Mouse (Mus musculus) spleen, adult 2 months (tissue): ENCODE data around the gene Tvp23b. TPM values are rescaled to one million over a fixed set of nuclear protein-coding genes. Genes with fewer than 3 reads are reported as not detected.
A peak's percentile ranks its signal among the peaks of the same experiment; 100 is the strongest.

Source experiments
- DNase-seq, 2 experiments: peaks; one replicate each; pipeline versions ENCODE4 v3.0.0 to v3.0.0-alpha.2; 2012 to 2021; ENCODE audit warnings: low spot score in 2 of 2, low read depth in 1 of 2
- H3K27ac ChIP-seq: fragments of 200-500 bp; 2 replicates; pipeline ENCODE4 v1.5.1; 2012; ENCODE audit warnings: low read length, inconsistent platforms; ENCODE audit not compliant: insufficient read depth
- H3K27me3 ChIP-seq: fragments of 200-500 bp; 2 replicates; pipeline ENCODE4 v1.6.1; 2012; ENCODE audit warnings: mild to moderate bottlenecking, moderate library complexity, low read length, inconsistent platforms; ENCODE audit not compliant: control insufficient read depth, insufficient read depth
- H3K36me3 ChIP-seq: fragments of 200-500 bp; 2 replicates; pipeline ENCODE4 v1.6.1; 2012; ENCODE audit warnings: mild to moderate bottlenecking, low read length, inconsistent platforms; ENCODE audit not compliant: control insufficient read depth, insufficient read depth
- H3K4me1 ChIP-seq: fragments of 200-500 bp; 2 replicates; pipeline ENCODE4 v1.6.1; 2011; ENCODE audit warnings: inconsistent platforms; ENCODE audit not compliant: control insufficient read depth, insufficient read depth, insufficient read length
- H3K4me3 ChIP-seq: fragments of 200-500 bp; 2 replicates; pipeline ENCODE4 v1.5.1; 2011; ENCODE audit warnings: mild to moderate bottlenecking, inconsistent platforms; ENCODE audit not compliant: insufficient read depth, insufficient read length; ENCODE audit errors: extremely low read depth
- CTCF ChIP-seq: fragments of 200-500 bp; IDR thresholded peaks from 2 replicates; pipeline ENCODE4 v1.5.1; 2011; ENCODE audit warnings: mild to moderate bottlenecking, inconsistent platforms; ENCODE audit not compliant: insufficient read depth, insufficient read length, insufficient replicate concordance; ENCODE audit errors: extremely low read depth
- POLR2A ChIP-seq: fragments of 200-500 bp; IDR thresholded peaks from 2 replicates; pipeline ENCODE4 v1.6.1; 2011; ENCODE audit warnings: low read depth, low read length, inconsistent platforms
- WGBS: fragments of 180-500 bp; shearing (Covaris S2); methylation state at CpG from one replicate; pipeline ENCODE4 v1.1.7; 2018; 5-methylcytosine and 5-hydroxymethylcytosine counted together
- polyA plus RNA-seq: library from polyadenylated mRNA; depleted of rRNA; stranded (reverse); fragments of >200 nt; gene quantifications from 2 replicates; pipeline ENCODE4 v1.2.3, GENCODE M21; 2012

Tvp23b gene
- polyA plus RNA-seq, 1 experiment = 6.2 TPM

GRCm38 (mm10) chr11:62885323-62885722 lies 6.1 kb downstream of the Tvp23b start:
- H3K27ac ChIP-seq = no peak overlapping the region

GRCm38 (mm10) chr11:62890796-62891195 lies 11.5 kb downstream of the Tvp23b start:
- no peaks in the 10 kb centered on the region for H3K27me3 ChIP-seq
- peaks cover 32% of the 10 kb centered on the region for H3K36me3 ChIP-seq
- no peak for DNase-seq

More at GRCm38 (mm10) chr11:62885323-62885722, 6.1 kb downstream of the Tvp23b start:
- Histone ChIP-seq H3K4me3 (no peak overlapping the region), H3K36me3 (peaks cover 26% of the 10 kb centered on the region), H3K4me1 (no peaks in the 10 kb centered on the region; the same call in 1 of the 2 replicates), H3K27me3 (no peaks in the 10 kb centered on the region)
- no peak for TF ChIP-seq CTCF
- no peak for TF ChIP-seq POLR2A
- WGBS = 92% methylated on average over 5 of the region's 5 CpGs
- no peak for DNase-seq

GRCm38 (mm10) chr11:62891763-62892162 lies 12.5 kb downstream of the Tvp23b start:
- no peak overlapping the region for H3K4me3 ChIP-seq
- H3K36me3 ChIP-seq = peaks cover 28% of the 10 kb centered on the region
- 88% methylated on average over 11 of the region's 11 CpGs for WGBS
- no peaks in the 10 kb centered on the region for H3K27me3 ChIP-seq
- TF ChIP-seq POLR2A (no peak), CTCF (no peak)
- H3K27ac ChIP-seq = no peak overlapping the region
- DNase-seq = no peak
- H3K4me1 ChIP-seq = no peaks in the 10 kb centered on the region

More at GRCm38 (mm10) chr11:62890796-62891195, 11.5 kb downstream of the Tvp23b start:
- Histone ChIP-seq H3K4me1 (no peaks in the 10 kb centered on the region), H3K27ac (no peak overlapping the region), H3K4me3 (no peak overlapping the region)
- 81% methylated on average over 4 of the region's 4 CpGs for WGBS
- no peak for TF ChIP-seq CTCF
- TF ChIP-seq POLR2A = no peak

- no peaks in the 10 kb centered on the region for H3K27me3 ChIP-seq
- H3K27ac ChIP-seq = no peak overlapping the region
- no peaks in the 10 kb centered on the region for H3K36me3 ChIP-seq
- WGBS = 31% methylated on average over 12 of the region's 12 CpGs
- no peak overlapping the region for H3K4me3 ChIP-seq
- no peaks in the 10 kb centered on the region for H3K4me1 ChIP-seq
- DNase-seq = peak; percentile 34
- TF ChIP-seq CTCF (peak; percentile 18; the same call in 1 of the 2 replicates), POLR2A (no peak)
Measured at GRCm38 (mm10) chr11:62901699-62902323, 22.6 kb downstream of the Tvp23b start.

DNA sequence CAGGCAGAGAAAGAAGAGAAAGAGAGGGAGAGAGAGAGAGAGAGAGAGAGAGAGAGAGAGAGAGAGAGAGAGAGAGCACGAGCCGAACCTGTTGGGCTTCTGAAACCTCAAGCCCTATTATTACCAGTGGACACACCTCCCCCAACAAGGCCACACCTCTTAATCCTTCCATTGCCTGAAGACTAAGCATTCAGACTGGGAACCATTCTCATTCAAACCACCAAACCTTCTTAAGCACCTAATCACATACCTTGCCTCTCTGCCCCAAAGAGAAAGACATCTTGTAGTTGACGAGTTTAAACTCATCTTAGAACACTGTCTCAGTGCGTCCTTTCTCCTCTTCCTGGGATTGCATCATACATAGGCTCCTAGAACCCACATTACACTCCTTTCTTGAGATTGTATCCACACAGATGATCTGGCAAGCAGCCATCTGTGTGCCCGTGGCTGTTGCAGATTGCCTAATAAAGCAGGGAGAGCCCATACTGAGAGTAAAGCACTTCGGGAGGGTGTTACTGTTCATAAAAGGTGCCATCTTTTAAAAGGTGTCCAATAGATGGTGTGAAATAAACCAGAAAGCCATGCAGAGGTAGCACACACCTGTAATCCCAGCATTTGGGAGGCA lies 24.7 kb downstream of the Tvp23b start:
- 67% methylated on average over 6 of the region's 6 CpGs for WGBS
- Histone ChIP-seq H3K4me3 (no peak overlapping the region), H3K27ac (no peak overlapping the region), H3K4me1 (no peaks in the 10 kb centered on the region), H3K36me3 (no peaks in the 10 kb centered on the region), H3K27me3 (no peaks in the 10 kb centered on the region)
- TF ChIP-seq POLR2A (no peak), CTCF (no peak)
- DNase-seq = no peak

DNA sequence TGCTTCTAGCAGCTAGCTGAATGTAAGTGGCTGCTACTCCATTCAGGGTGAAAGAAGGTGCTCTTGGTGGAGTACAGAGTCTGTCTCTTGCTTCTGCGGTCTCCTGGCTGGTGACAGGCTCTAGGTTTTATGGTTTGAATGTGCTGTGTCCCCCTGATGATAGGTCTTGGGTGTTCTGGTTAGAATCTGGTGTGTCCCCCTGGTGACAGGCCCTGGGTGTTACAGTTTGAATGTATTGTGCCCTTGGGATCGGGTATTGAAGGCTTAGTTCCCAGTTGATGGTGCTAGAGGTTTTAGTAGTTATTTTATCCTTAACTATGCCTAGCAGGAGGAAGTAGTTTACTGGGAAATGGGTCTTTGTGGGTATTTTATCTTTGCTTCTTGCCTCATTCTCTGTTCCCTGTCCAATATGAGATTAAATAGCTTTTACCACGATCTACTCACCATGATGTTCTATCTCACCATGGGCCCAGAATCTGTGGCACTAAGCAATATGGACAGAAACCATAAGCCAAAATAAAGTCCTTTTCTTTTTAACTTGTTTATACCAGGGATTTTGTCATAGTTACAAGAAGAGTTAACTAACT lies 30.6 kb downstream of the Tvp23b start:
- Histone ChIP-seq H3K27me3 (no peaks in the 10 kb centered on the region), H3K27ac (no peak overlapping the region), H3K36me3 (no peaks in the 10 kb centered on the region), H3K4me1 (no peaks in the 10 kb centered on the region), H3K4me3 (no peak overlapping the region)
- peak in 1 of 2 experiments; percentile 22 for DNase-seq
- no peak for TF ChIP-seq POLR2A
- no peak for TF ChIP-seq CTCF
- 52% methylated on average over 3 of the region's 3 CpGs for WGBS

DNA sequence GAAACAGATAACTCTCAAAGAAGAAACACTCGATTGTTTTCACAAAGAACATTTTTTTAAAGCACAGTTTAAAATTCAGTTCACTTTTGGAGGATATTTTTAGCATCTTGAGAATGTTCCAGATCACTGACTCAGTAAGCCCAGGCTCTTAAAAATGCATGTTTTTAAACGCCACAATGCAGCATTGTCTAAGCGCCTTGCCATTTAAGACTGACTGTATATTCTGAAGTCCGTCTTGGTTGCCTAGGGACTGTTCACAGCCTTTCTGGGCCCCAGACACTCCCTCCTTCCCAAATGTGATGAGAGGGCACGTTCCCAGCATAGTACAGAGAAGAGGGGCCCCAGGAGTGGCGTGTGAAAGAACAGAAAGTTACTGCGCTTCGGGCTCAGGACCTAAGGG lies 32.1 kb downstream of the Tvp23b start:
- 48% methylated on average over 8 of the region's 8 CpGs for WGBS
- Histone ChIP-seq H3K36me3 (no peaks in the 10 kb centered on the region), H3K4me1 (0 out of 2 replicates have a peak, but pooled peaks cover 3% of the 10 kb centered on the region), H3K27me3 (no peaks in the 10 kb centered on the region), H3K4me3 (no peak overlapping the region), H3K27ac (peak overlapping the region; percentile 47)
- no peak for DNase-seq
- no peak for TF ChIP-seq POLR2A
- TF ChIP-seq CTCF = no peak
